Mouse (Mus musculus) T-helper 2 cell (primary cell): Measurements from ENCODE around the gene Tnfrsf1a.

ENCODE experiments used
- in situ Hi-C: fragments of 300-600 bp; cut with MboI, MseI; formaldehyde crosslinking; loops from one replicate; pipeline ENCODE4 v1.15.1; 2025; ENCODE audit warnings: high pct_unique_total_duplicates

Tnfrsf1a gene

GRCm38 (mm10) chr6:125323547-125323946 is 25.6 kb upstream of the Tnfrsf1a start:
- in situ Hi-C loops, result no loop called here

GRCm38 (mm10) chr6:125325337-125325736 is 23.8 kb upstream of the Tnfrsf1a start:
- in situ Hi-C loops, result no loop called here

- in situ Hi-C loops, result no loop called here
These were observed 20.9 kb upstream of the Tnfrsf1a start for GRCm38 (mm10) chr6:125328243-125328642.

GRCm38 (mm10) chr6:125330626-125331326 is 18.4 kb upstream of the Tnfrsf1a start:
- in situ Hi-C loops, result no loop called here

GRCm38 (mm10) chr6:125333112-125333899 is 15.9 kb upstream of the Tnfrsf1a start:
- in situ Hi-C loops, result no loop called here

- in situ Hi-C loops, result no loop called here
These were observed 14.8 kb upstream of the Tnfrsf1a start for GRCm38 (mm10) chr6:125334356-125334755.

- in situ Hi-C loops, result no loop called here
These were observed 10.1 kb upstream of the Tnfrsf1a start for GRCm38 (mm10) chr6:125338791-125339660.

GRCm38 (mm10) chr6:125340244-125340643 is 8.9 kb upstream of the Tnfrsf1a start:
- in situ Hi-C loops, result no loop called here

GRCm38 (mm10) chr6:125342198-125342597 is 7.0 kb upstream of the Tnfrsf1a start:
- in situ Hi-C loops, result no loop called here

GRCm38 (mm10) chr6:125344084-125344483 is 5.1 kb upstream of the Tnfrsf1a start:
- in situ Hi-C loops, result no loop called here

- in situ Hi-C loops, result no loop called here
These were observed 4.3 kb upstream of the Tnfrsf1a start for GRCm38 (mm10) chr6:125344866-125345265.

GRCm38 (mm10) chr6:125345625-125346024 is 3.5 kb upstream of the Tnfrsf1a start:
- in situ Hi-C loops, result no loop called here

- in situ Hi-C loops, result no loop called here
These were observed 3.1 kb upstream of the Tnfrsf1a start for GRCm38 (mm10) chr6:125346029-125346428.

- in situ Hi-C loops, result no loop called here
These were observed 541 bp downstream of the Tnfrsf1a start for GRCm38 (mm10) chr6:125349575-125350230.

- in situ Hi-C loops, result no loop called here
These were observed 1.3 kb downstream of the Tnfrsf1a start for GRCm38 (mm10) chr6:125350231-125350994.

GRCm38 (mm10) chr6:125350995-125351324 is 1.8 kb downstream of the Tnfrsf1a start:
- in situ Hi-C loops, result no loop called here

- in situ Hi-C loops, result no loop called here
These were observed 2.3 kb downstream of the Tnfrsf1a start for GRCm38 (mm10) chr6:125351368-125352045.

GRCm38 (mm10) chr6:125352046-125352384 is 2.9 kb downstream of the Tnfrsf1a start:
- in situ Hi-C loops, result no loop called here

GRCm38 (mm10) chr6:125352811-125353210 is 3.6 kb downstream of the Tnfrsf1a start:
- in situ Hi-C loops, result no loop called here

GRCm38 (mm10) chr6:125353221-125353620 is 4.1 kb downstream of the Tnfrsf1a start:
- in situ Hi-C loops, result no loop called here
